Mouse (Mus musculus) neural tube, embryonic 11.5 days (tissue): Measurements from ENCODE around the gene Chchd6. TPM values are rescaled to one million over a fixed set of nuclear protein-coding genes. Genes with fewer than 3 reads are reported as not detected.
A peak's percentile ranks its signal among the peaks of the same experiment; 100 is the strongest.

Source experiments
- ATAC-seq: fragments of 200-750 bp; cut with Nextera tagmentation; 2 replicates; pipeline ENCODE4 v1.8.0; 2017; ENCODE audit warnings: moderate number of reproducible peaks, mild to moderate bottlenecking, moderate TSS enrichment, moderate library complexity; ENCODE audit not compliant: insufficient read depth, low FRiP score, low TSS enrichment
- DNase-seq: peaks from one replicate; pipeline ENCODE4 v3.0.0-alpha.2; 2015; ENCODE audit warnings: low spot score
- H3K27ac ChIP-seq: fragments of 300-500 bp; sonication (generic); 2 replicates; pipeline ENCODE4 v1.5.1; 2014; ENCODE audit warnings: low read depth, mild to moderate bottlenecking, low read length
- H3K27me3 ChIP-seq: fragments of 300-500 bp; sonication (generic); 2 replicates; pipeline ENCODE4 v1.6.1; 2014; ENCODE audit warnings: mild to moderate bottlenecking, low read length, mixed read lengths; ENCODE audit not compliant: control insufficient read depth, insufficient read depth
- H3K36me3 ChIP-seq: fragments of 300-500 bp; sonication (generic); 2 replicates; pipeline ENCODE4 v1.6.1; 2014; ENCODE audit warnings: mild to moderate bottlenecking, low read length, moderate library complexity, mixed read lengths; ENCODE audit not compliant: control insufficient read depth, insufficient read depth
- H3K4me1 ChIP-seq: fragments of 300-500 bp; sonication (generic); 2 replicates; pipeline ENCODE4 v1.6.1; 2014; ENCODE audit warnings: low read length, mixed read lengths; ENCODE audit not compliant: control insufficient read depth, insufficient read depth
- H3K4me2 ChIP-seq: fragments of 300-500 bp; sonication (generic); 2 replicates; pipeline ENCODE4 v1.6.1; 2014; ENCODE audit warnings: low read depth, mild to moderate bottlenecking, moderate library complexity
- H3K4me3 ChIP-seq: fragments of 300-500 bp; sonication (generic); 2 replicates; pipeline ENCODE4 v1.5.1; 2014; ENCODE audit warnings: low read depth, low read length
- H3K9ac ChIP-seq: fragments of 300-500 bp; sonication (generic); 2 replicates; pipeline ENCODE4 v1.6.1; 2014; ENCODE audit warnings: mild to moderate bottlenecking, low read length
- H3K9me3 ChIP-seq: fragments of 300-500 bp; sonication (generic); 2 replicates; pipeline ENCODE4 v1.6.1; 2016; ENCODE audit warnings: low read length; ENCODE audit not compliant: control insufficient read depth
- WGBS: fragments of 180-500 bp; shearing (Covaris S2); extraction: QIAGEN DNeasy Blood & Tissue Kit; methylation state at CpG from one replicate; pipeline ENCODE4 v1.1.7; 2014; 5-methylcytosine and 5-hydroxymethylcytosine counted together
- polyA plus RNA-seq: library from polyadenylated mRNA; unstranded; fragments of >200 nt; fragmentation: Nextera tagmentation; extraction: Ambion mirVana; gene quantifications from 2 replicates; pipeline ENCODE4 v1.2.1, GENCODE M21; 2014

Gene Chchd6
- polyA plus RNA-seq, 1 experiment from 2014 or later: 84.4 TPM

DNA sequence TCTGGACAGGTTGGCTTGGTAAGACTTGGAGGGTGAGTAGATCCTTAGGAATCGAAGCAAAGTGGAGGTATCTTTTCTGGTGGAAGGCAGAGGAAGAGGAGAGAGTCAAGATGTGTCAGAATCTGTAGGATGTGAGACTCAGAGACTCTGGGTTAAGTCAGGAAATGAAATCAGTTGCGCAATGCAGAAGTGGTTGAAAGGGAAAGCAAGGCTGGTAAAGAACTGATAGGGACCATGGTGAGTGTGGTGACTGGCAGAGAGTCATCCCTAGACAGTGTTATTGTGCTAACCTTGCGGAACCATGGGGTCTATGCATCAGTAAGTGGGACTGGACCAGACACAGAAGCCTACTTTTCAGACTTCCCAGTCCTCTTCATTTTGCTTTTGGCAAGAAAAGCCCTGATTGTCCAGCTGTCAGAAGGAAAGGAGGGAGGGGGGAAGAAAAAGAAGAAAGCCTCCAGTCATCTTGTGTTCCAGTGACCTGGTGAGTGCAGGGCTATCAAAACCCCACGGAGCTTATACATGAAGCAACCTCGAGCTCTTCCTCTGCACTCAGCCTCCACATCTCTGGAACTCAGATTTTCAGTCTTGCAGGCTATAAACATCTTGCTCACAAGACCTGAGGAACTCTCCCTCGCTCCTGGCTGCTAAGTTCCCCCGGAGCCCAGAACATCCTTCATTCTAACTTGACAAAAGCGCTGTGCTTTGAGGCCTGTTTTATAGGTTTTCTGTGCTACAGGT lies 32.8 kb upstream of the Chchd6 start:
- H3K9ac ChIP-seq: no peak overlapping the region
- DNase-seq (no peak), ATAC-seq (no peak)
- H3K36me3 ChIP-seq: no peaks in the 10 kb centered on the region
- no peak overlapping the region for H3K4me2 ChIP-seq
- H3K27ac ChIP-seq: no peak overlapping the region
- H3K4me3 ChIP-seq: no peak overlapping the region
- no peaks in the 10 kb centered on the region for H3K27me3 ChIP-seq
- no peaks in the 10 kb centered on the region for H3K9me3 ChIP-seq
- H3K4me1 ChIP-seq: no peaks in the 10 kb centered on the region; the same call in 1 of the 2 replicates
- 65% methylated on average over 8 of the region's 8 CpGs for WGBS

DNA sequence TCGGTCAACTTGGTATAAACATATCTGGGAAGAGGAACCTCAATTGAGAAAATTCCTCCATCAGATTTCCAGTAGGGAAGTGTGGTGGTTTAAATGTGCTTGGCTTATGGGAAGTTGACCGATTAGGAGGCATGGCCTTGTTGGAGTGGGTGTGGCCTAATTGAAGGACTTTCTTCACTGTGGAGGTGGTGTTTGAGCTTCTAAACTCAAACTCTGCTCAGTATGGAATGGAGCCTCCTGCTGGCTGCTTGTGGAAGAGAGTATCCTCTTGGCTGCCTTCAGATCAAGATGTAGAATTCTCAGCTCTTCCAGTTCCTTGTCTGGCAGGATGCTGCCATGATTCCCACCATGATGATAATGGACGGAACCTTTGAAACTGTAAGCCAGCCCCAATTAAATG lies 27.2 kb upstream of the Chchd6 start:
- Histone ChIP-seq H3K9me3 (no peaks in the 10 kb centered on the region), H3K27me3 (no peaks in the 10 kb centered on the region), H3K4me2 (no peak overlapping the region), H3K4me1 (no peaks in the 10 kb centered on the region), H3K36me3 (no peaks in the 10 kb centered on the region), H3K9ac (no peak overlapping the region), H3K4me3 (no peak overlapping the region), H3K27ac (no peak overlapping the region)
- DNase-seq (no peak), ATAC-seq (no peak)
- 82% methylated on average over 3 of the region's 3 CpGs for WGBS

DNA sequence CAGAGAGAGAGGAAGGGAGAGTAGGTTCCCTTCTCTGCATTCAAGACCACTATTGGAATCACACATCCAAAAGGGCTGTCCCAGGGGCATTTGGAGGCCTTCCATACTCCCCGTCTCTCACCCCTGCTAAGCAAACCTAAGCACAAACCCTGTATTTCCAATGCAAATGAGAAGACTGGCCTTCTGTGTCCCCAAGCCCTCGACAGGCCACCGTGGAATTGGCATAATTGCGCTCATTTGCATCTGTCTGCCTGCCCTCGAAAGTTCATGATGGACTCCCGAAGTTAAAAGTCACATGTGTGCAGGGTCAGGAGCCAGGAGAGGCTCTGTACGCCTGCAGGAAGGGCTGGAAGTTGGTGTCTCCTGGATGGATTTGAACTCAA lies 19.9 kb upstream of the Chchd6 start:
- no peak overlapping the region for H3K4me3 ChIP-seq
- H3K9me3 ChIP-seq: no peaks in the 10 kb centered on the region
- peaks cover 9% of the 10 kb centered on the region for H3K4me1 ChIP-seq
- peak; percentile 39 for DNase-seq
- no peak for ATAC-seq
- 35% methylated on average over 7 of the region's 7 CpGs for WGBS
- no peak overlapping the region for H3K27ac ChIP-seq
- H3K27me3 ChIP-seq: no peaks in the 10 kb centered on the region
- no peak overlapping the region for H3K4me2 ChIP-seq
- H3K36me3 ChIP-seq: no peaks in the 10 kb centered on the region
- no peak overlapping the region for H3K9ac ChIP-seq

GRCm38 (mm10) chr6:89614596-89615372 lies 19.3 kb upstream of the Chchd6 start:
- H3K27me3 ChIP-seq: no peaks in the 10 kb centered on the region
- 77% methylated on average over 7 of the region's 7 CpGs for WGBS
- peak; percentile 19 for DNase-seq
- H3K4me1 ChIP-seq: peaks cover 9% of the 10 kb centered on the region
- no peak for ATAC-seq
- H3K27ac ChIP-seq: peak overlapping the region; percentile 46; the same call in 1 of the 2 replicates
- no peak overlapping the region for H3K9ac ChIP-seq
- no peak overlapping the region for H3K4me2 ChIP-seq
- H3K4me3 ChIP-seq: no peak overlapping the region
- no peaks in the 10 kb centered on the region for H3K9me3 ChIP-seq
- H3K36me3 ChIP-seq: no peaks in the 10 kb centered on the region

DNA sequence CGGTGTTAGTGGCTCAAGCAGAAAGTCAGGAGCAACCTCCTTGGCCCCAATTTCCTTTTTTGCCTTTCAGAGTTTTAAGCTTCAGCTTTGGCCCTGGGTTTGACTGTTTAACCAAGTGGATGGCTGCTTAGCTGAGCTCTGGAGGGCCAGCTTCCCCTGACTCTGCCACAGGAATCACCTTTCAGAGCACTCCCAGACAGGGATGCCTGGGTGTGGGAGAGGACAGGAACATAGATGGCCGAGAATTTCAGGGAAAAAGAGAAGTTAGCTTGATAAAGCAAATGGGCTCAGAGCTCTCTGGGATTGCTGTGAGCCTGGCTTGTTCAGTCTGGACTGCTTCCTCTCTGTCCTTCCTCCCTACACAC lies 18.6 kb upstream of the Chchd6 start:
- Histone ChIP-seq H3K36me3 (no peaks in the 10 kb centered on the region), H3K27ac (peak overlapping the region; percentile 46), H3K4me1 (peaks cover 9% of the 10 kb centered on the region), H3K27me3 (no peaks in the 10 kb centered on the region), H3K4me2 (no peak overlapping the region), H3K9ac (no peak overlapping the region), H3K4me3 (no peak overlapping the region), H3K9me3 (no peaks in the 10 kb centered on the region)
- ATAC-seq (peak; percentile 35; the same call in 1 of the 2 replicates), DNase-seq (no peak)
- WGBS: 24% methylated on average over 2 of the region's 2 CpGs

- Histone ChIP-seq H3K36me3 (no peaks in the 10 kb centered on the region), H3K27me3 (no peaks in the 10 kb centered on the region), H3K27ac (peak overlapping the region; percentile 46), H3K9ac (peak overlapping the region; percentile 44; the same call in 1 of the 2 replicates), H3K4me3 (no peak overlapping the region), H3K4me1 (peaks cover 9% of the 10 kb centered on the region), H3K9me3 (no peaks in the 10 kb centered on the region), H3K4me2 (no peak overlapping the region)
- peak; percentile 82 for ATAC-seq
- DNase-seq: peak; percentile 70
- WGBS: 47% methylated on average over 15 of the region's 15 CpGs
Measured at GRCm38 (mm10) chr6:89613336-89614106, 18.1 kb upstream of the Chchd6 start.

GRCm38 (mm10) chr6:89607999-89608398 lies 12.5 kb upstream of the Chchd6 start:
- H3K36me3 ChIP-seq: no peaks in the 10 kb centered on the region
- WGBS: 51% methylated on average over 4 of the region's 4 CpGs
- no peak for ATAC-seq
- no peak overlapping the region for H3K9ac ChIP-seq
- no peak overlapping the region for H3K4me2 ChIP-seq
- H3K27ac ChIP-seq: no peak overlapping the region
- no peak for DNase-seq
- no peaks in the 10 kb centered on the region; the same call in 1 of the 2 replicates for H3K4me1 ChIP-seq
- no peaks in the 10 kb centered on the region for H3K9me3 ChIP-seq
- H3K4me3 ChIP-seq: no peak overlapping the region
- H3K27me3 ChIP-seq: no peaks in the 10 kb centered on the region

GRCm38 (mm10) chr6:89606096-89606495 lies 10.6 kb upstream of the Chchd6 start:
- no peak overlapping the region for H3K4me2 ChIP-seq
- 61% methylated on average over 3 of the region's 3 CpGs for WGBS
- no peak for DNase-seq

More at GRCm38 (mm10) chr6:89606096-89606495, 10.6 kb upstream of the Chchd6 start:
- Histone ChIP-seq H3K36me3 (no peaks in the 10 kb centered on the region), H3K4me1 (no peaks in the 10 kb centered on the region), H3K4me3 (no peak overlapping the region), H3K9ac (no peak overlapping the region), H3K27ac (no peak overlapping the region), H3K9me3 (no peaks in the 10 kb centered on the region), H3K27me3 (no peaks in the 10 kb centered on the region)
- ATAC-seq: no peak
